Mouse (Mus musculus): ENCODE data around the gene Pde2a. TPM values are rescaled to one million over a fixed set of nuclear protein-coding genes. Genes with fewer than 3 reads are reported as not detected.

The Pde2a gene
- total and polyA plus RNA-seq, 3 experiments, result 0.08 to 0.40 TPM; not detected in 1

DNA sequence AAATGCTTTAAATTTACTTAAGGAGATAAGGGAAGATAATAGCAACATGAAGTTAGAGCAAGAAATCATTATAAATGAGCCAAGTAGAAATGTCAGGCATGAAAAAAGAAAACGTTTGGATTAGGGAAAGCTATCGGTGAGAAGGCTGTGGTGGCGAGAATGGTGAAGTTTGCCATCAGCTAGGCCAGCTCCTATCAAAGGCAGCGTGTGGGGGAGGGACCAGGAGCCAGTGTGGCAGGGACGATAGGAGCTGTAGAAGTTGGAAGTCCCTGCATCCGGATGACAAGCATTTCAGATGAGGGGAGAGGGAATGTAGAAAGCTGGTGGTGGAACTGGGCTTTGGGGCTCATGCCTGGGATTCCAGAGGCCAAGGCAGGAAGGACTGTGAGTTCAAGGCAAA, 93.8 kb downstream of the Pde2a start:
- TF ChIP-seq BHLHE40 (IDR thresholded peaks at IDR 0.05; ENCODE audit: low read depth, low read length) (no peak), UBTF (IDR thresholded peaks at IDR 0.05; ENCODE audit: low read depth, low read length) (no peak), POLR2AphosphoS2 (IDR thresholded peaks at IDR 0.05; ENCODE audit: low read depth, low read length) (no peak)
- Histone ChIP-seq H3K4me1 (ENCODE audit: control insufficient read depth in 1 of 2, insufficient read depth in 2 of 2) (peaks cover 0 to 2% of the 10 kb centered on the region in 2 experiments; a peak in 1 of 4 replicates), H3K36me3 (replicated peaks in 1 of 2; ENCODE audit: control insufficient read depth in 1 of 2, insufficient read depth in 1 of 2, low read length in 1 of 2) (no peaks in the 10 kb centered on the region), H3K4me2 (ENCODE audit: insufficient read depth, low read depth, poor library complexity, severe bottlenecking) (no peak overlapping the region), H3K4me3 (replicated peaks in 1 of 3; ENCODE audit: low read depth in 2 of 3, low read length in 2 of 3, poor library complexity in 1 of 3) (no peak overlapping the region), H3K27ac (ENCODE audit: insufficient read depth, low read depth) (no peak overlapping the region), H3K79me2 (replicated peaks; ENCODE audit: control insufficient read depth, extremely low read depth, insufficient read depth, poor library complexity, severe bottlenecking) (no peaks in the 10 kb centered on the region), H3K9me3 (replicated peaks; ENCODE audit: low read length) (peaks cover 8% of the 10 kb centered on the region), H3K27me3 (replicated peaks) (peaks cover 75% of the 10 kb centered on the region), H3K9ac (ENCODE audit: insufficient read depth, low read depth) (no peak overlapping the region)
- DNase-seq (ENCODE audit: extremely low read depth), result no peak
- in situ Hi-C loops (cut with MboI; ENCODE audit: low pct_ligation_motif_present, low pct_unique_long_range_greater_than_20kb, low sequenced_read_pairs), result loop anchor here (25.0 kb wide), 1 partner anchor 103 kb away; the partner anchor contains the start of genes Gm45837 and Pde2a
- dilution Hi-C loops (cut with MboI; ENCODE audit: extremely low pct_ligation_motif_present, extremely low pct_unique_long_range_greater_than_20kb, low sequenced_read_pairs), result no loop called here

DNA sequence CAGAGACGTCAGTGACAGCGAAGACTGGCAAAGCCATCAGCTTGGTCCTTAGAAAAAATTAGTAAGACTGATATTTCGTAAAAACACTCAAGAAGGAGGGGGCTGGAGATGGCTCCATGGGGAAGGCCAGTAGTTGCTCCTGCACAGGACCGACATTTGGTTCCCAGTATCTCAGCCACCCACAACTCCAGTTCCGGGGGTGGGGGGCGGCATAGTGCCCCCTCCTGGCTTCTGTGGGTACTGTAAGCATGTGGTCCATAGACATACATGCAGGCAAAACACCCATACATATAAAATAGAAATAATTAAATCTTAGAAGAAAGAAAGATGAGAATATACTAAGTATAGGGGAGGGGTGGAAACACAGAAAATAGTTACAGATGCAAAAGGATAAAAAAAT, 95.0 kb downstream of the Pde2a start:
- no peak overlapping the region for H3K9ac ChIP-seq (ENCODE audit: insufficient read depth, low read depth)
- no peaks in the 10 kb centered on the region for H3K79me2 ChIP-seq (replicated peaks; ENCODE audit: control insufficient read depth, extremely low read depth, insufficient read depth, poor library complexity, severe bottlenecking)
- peaks cover 8% of the 10 kb centered on the region for H3K9me3 ChIP-seq (replicated peaks; ENCODE audit: low read length)
- in situ Hi-C loops (cut with MboI; ENCODE audit: low pct_ligation_motif_present, low pct_unique_long_range_greater_than_20kb, low sequenced_read_pairs), result loop anchor here (25.0 kb wide), 1 partner anchor 104 kb away; the partner anchor contains the start of genes Gm45837 and Pde2a
- DNase-seq (ENCODE audit: extremely low read depth), result no peak
- no peak overlapping the region for H3K4me2 ChIP-seq (ENCODE audit: insufficient read depth, low read depth, poor library complexity, severe bottlenecking)
- no peaks in the 10 kb centered on the region for H3K36me3 ChIP-seq (replicated peaks in 1 of 2; ENCODE audit: control insufficient read depth in 1 of 2, insufficient read depth in 1 of 2, low read length in 1 of 2)
- dilution Hi-C loops (cut with MboI; ENCODE audit: extremely low pct_ligation_motif_present, extremely low pct_unique_long_range_greater_than_20kb, low sequenced_read_pairs), result no loop called here
- no peaks in the 10 kb centered on the region for H3K4me1 ChIP-seq (ENCODE audit: control insufficient read depth in 1 of 2, insufficient read depth in 2 of 2)
- TF ChIP-seq MYC (IDR thresholded peaks at IDR 0.05; ENCODE audit: low read depth, low read length) (no peak), BHLHE40 (IDR thresholded peaks at IDR 0.05; ENCODE audit: low read depth, low read length) (no peak), SMC3 (IDR thresholded peaks at IDR 0.05; ENCODE audit: low read depth, low read length) (peak; percentile 39), RAD21 (IDR thresholded peaks at IDR 0.05; ENCODE audit: low read depth, low read length) (peak; percentile 4), CTCF (conservative IDR thresholded peaks at IDR 0.05 in 1 of 2, IDR thresholded peaks at IDR 0.05 in 1 of 2; ENCODE audit: low read depth in 2 of 2, low read length in 2 of 2) (peak; percentile 20 to 61; a peak in 2 of 4 replicates), ZNF384 (IDR thresholded peaks at IDR 0.05; ENCODE audit: low read depth, low read length) (no peak), MAFK (IDR thresholded peaks at IDR 0.05; ENCODE audit: insufficient replicate concordance, low read length) (no peak), TCF12 (IDR thresholded peaks at IDR 0.05; ENCODE audit: low read depth, low read length) (no peak)
- no peak overlapping the region for H3K27ac ChIP-seq (ENCODE audit: insufficient read depth, low read depth)
- peaks cover 74% of the 10 kb centered on the region for H3K27me3 ChIP-seq (replicated peaks)
- H3K4me3 ChIP-seq (replicated peaks in 1 of 3; ENCODE audit: low read depth in 2 of 3, low read length in 2 of 3, poor library complexity in 1 of 3), result no peak overlapping the region

DNA sequence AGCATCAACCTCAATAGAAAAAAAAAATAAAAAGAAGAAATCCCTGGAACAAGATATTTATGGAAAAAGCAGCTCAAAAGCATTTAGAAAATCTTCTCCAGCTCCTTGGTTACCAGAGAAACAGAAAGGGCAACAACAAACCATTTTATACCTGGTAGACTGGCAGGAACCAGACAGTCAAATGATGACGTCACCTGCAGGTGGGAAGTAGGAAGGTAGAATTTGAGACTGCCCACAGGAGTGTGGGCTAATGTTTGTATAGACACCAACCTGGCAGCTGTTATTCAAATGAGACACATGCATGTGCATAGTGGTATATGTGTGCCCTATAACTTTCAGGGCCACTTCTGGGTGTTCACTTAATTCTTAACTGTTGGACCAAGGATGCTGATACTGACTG, 100.2 kb downstream of the Pde2a start:
- peaks cover 70% of the 10 kb centered on the region for H3K27me3 ChIP-seq (replicated peaks)
- no peak overlapping the region for H3K27ac ChIP-seq (ENCODE audit: insufficient read depth, low read depth)
- dilution Hi-C loops (cut with MboI; ENCODE audit: extremely low pct_ligation_motif_present, extremely low pct_unique_long_range_greater_than_20kb, low sequenced_read_pairs) (no loop called here), in situ Hi-C loops (cut with MboI; ENCODE audit: low pct_ligation_motif_present, low pct_unique_long_range_greater_than_20kb, low sequenced_read_pairs) (loop anchor here (25.0 kb wide), 1 partner anchor 109 kb away; the partner anchor contains the start of genes Gm45837 and Pde2a)
- no peaks in the 10 kb centered on the region for H3K4me1 ChIP-seq (ENCODE audit: control insufficient read depth in 1 of 2, insufficient read depth in 2 of 2)
- no peaks in the 10 kb centered on the region for H3K79me2 ChIP-seq (replicated peaks; ENCODE audit: control insufficient read depth, extremely low read depth, insufficient read depth, poor library complexity, severe bottlenecking)
- H3K4me3 ChIP-seq (replicated peaks in 1 of 3; ENCODE audit: low read depth in 2 of 3, low read length in 2 of 3, poor library complexity in 1 of 3), result no peak overlapping the region
- H3K36me3 ChIP-seq (replicated peaks in 1 of 2; ENCODE audit: control insufficient read depth in 1 of 2, insufficient read depth in 1 of 2, low read length in 1 of 2), result no peaks in the 10 kb centered on the region
- DNase-seq (ENCODE audit: extremely low read depth), result no peak
- no peak overlapping the region for H3K4me2 ChIP-seq (ENCODE audit: insufficient read depth, low read depth, poor library complexity, severe bottlenecking)
- peaks cover 8% of the 10 kb centered on the region for H3K9me3 ChIP-seq (replicated peaks; ENCODE audit: low read length)
- H3K9ac ChIP-seq (ENCODE audit: insufficient read depth, low read depth), result no peak overlapping the region
- no peak for TF ChIP-seq USF1 (IDR thresholded peaks at IDR 0.05; ENCODE audit: low read depth, low read length)

Measured in CH12.LX (cell line).